Mouse (Mus musculus): ENCODE data around the gene Pdzd2. TPM values are rescaled to one million over a fixed set of nuclear protein-coding genes. Genes with fewer than 3 reads are reported as not detected.

The Pdzd2 gene
- polyA plus RNA-seq, 1 experiment = 1.7 TPM

- no peak for DNase-seq (ENCODE audit: low read depth in 1 of 2, low spot score in 2 of 2)
- Histone ChIP-seq H3K4me3 (ENCODE audit: extremely low read depth, insufficient read depth, insufficient read length) (no peak overlapping the region), H3K27me3 (ENCODE audit: control insufficient read depth, insufficient read depth, low read length) (no peaks in the 10 kb centered on the region), H3K27ac (ENCODE audit: insufficient read depth, low read length) (no peak overlapping the region), H3K4me1 (ENCODE audit: control insufficient read depth, insufficient read depth, insufficient read length) (no peaks in the 10 kb centered on the region), H3K36me3 (ENCODE audit: control insufficient read depth, insufficient read depth, low read length) (no peaks in the 10 kb centered on the region)
- 95% methylated on average over 11 of the region's 11 CpGs for WGBS
- no peak for TF ChIP-seq POLR2A (IDR thresholded peaks at IDR 0.05; ENCODE audit: low read depth, low read length)
Measured at GRCm38 (mm10) chr15:12539618-12540302, 200.0 kb downstream of the Pdzd2 start.

- WGBS = 91% methylated on average over 5 of the region's 5 CpGs
- DNase-seq (ENCODE audit: low read depth in 1 of 2, low spot score in 2 of 2) = no peak
- Histone ChIP-seq H3K36me3 (ENCODE audit: control insufficient read depth, insufficient read depth, low read length) (no peaks in the 10 kb centered on the region), H3K27me3 (ENCODE audit: control insufficient read depth, insufficient read depth, low read length) (no peaks in the 10 kb centered on the region), H3K27ac (ENCODE audit: insufficient read depth, low read length) (no peak overlapping the region), H3K4me3 (ENCODE audit: extremely low read depth, insufficient read depth, insufficient read length) (no peak overlapping the region), H3K4me1 (ENCODE audit: control insufficient read depth, insufficient read depth, insufficient read length) (no peaks in the 10 kb centered on the region)
- TF ChIP-seq CTCF (IDR thresholded peaks at IDR 0.05; ENCODE audit: extremely low read depth, insufficient read depth, insufficient read length, insufficient replicate concordance) = no peak
- no peak for TF ChIP-seq POLR2A (IDR thresholded peaks at IDR 0.05; ENCODE audit: low read depth, low read length)
Measured at GRCm38 (mm10) chr15:12533254-12533653, 206.5 kb downstream of the Pdzd2 start.

- WGBS = 90% methylated on average over 4 of the region's 4 CpGs
- no peak for DNase-seq (ENCODE audit: low read depth in 1 of 2, low spot score in 2 of 2)
- TF ChIP-seq POLR2A (IDR thresholded peaks at IDR 0.05; ENCODE audit: low read depth, low read length) = no peak
- TF ChIP-seq CTCF (IDR thresholded peaks at IDR 0.05; ENCODE audit: extremely low read depth, insufficient read depth, insufficient read length, insufficient replicate concordance) = no peak
- H3K27me3 ChIP-seq (ENCODE audit: control insufficient read depth, insufficient read depth, low read length) = no peaks in the 10 kb centered on the region
- H3K36me3 ChIP-seq (ENCODE audit: control insufficient read depth, insufficient read depth, low read length) = no peaks in the 10 kb centered on the region
- no peaks in the 10 kb centered on the region for H3K4me1 ChIP-seq (ENCODE audit: control insufficient read depth, insufficient read depth, insufficient read length)
- H3K4me3 ChIP-seq (ENCODE audit: extremely low read depth, insufficient read depth, insufficient read length) = no peak overlapping the region
- no peak overlapping the region for H3K27ac ChIP-seq (ENCODE audit: insufficient read depth, low read length)
Measured at GRCm38 (mm10) chr15:12532568-12532967, 207.2 kb downstream of the Pdzd2 start.

- H3K27me3 ChIP-seq (ENCODE audit: control insufficient read depth, insufficient read depth, low read length) = no peaks in the 10 kb centered on the region
- TF ChIP-seq POLR2A (IDR thresholded peaks at IDR 0.05; ENCODE audit: low read depth, low read length) (no peak), CTCF (IDR thresholded peaks at IDR 0.05; ENCODE audit: extremely low read depth, insufficient read depth, insufficient read length, insufficient replicate concordance) (no peak)
Measured at GRCm38 (mm10) chr15:12522810-12523209, 216.9 kb downstream of the Pdzd2 start.

GRCm38 (mm10) chr15:12520292-12520691 lies 219.4 kb downstream of the Pdzd2 start:
- no peaks in the 10 kb centered on the region for H3K36me3 ChIP-seq (ENCODE audit: control insufficient read depth, insufficient read depth, low read length)
- H3K27me3 ChIP-seq (ENCODE audit: control insufficient read depth, insufficient read depth, low read length) = no peaks in the 10 kb centered on the region
- H3K4me3 ChIP-seq (ENCODE audit: extremely low read depth, insufficient read depth, insufficient read length) = no peak overlapping the region
- WGBS = 70% methylated on average over 9 of the region's 9 CpGs
- DNase-seq (ENCODE audit: low read depth in 1 of 2, low spot score in 2 of 2) = no peak
- H3K4me1 ChIP-seq (ENCODE audit: control insufficient read depth, insufficient read depth, insufficient read length) = no peaks in the 10 kb centered on the region
- TF ChIP-seq CTCF (IDR thresholded peaks at IDR 0.05; ENCODE audit: extremely low read depth, insufficient read depth, insufficient read length, insufficient replicate concordance) = no peak
- TF ChIP-seq POLR2A (IDR thresholded peaks at IDR 0.05; ENCODE audit: low read depth, low read length) = no peak
- no peak overlapping the region for H3K27ac ChIP-seq (ENCODE audit: insufficient read depth, low read length)

More at GRCm38 (mm10) chr15:12522810-12523209, 216.9 kb downstream of the Pdzd2 start:
- no peak for DNase-seq (ENCODE audit: low read depth in 1 of 2, low spot score in 2 of 2)
- Histone ChIP-seq H3K4me3 (ENCODE audit: extremely low read depth, insufficient read depth, insufficient read length) (no peak overlapping the region), H3K27ac (ENCODE audit: insufficient read depth, low read length) (no peak overlapping the region), H3K4me1 (ENCODE audit: control insufficient read depth, insufficient read depth, insufficient read length) (no peaks in the 10 kb centered on the region), H3K36me3 (ENCODE audit: control insufficient read depth, insufficient read depth, low read length) (no peaks in the 10 kb centered on the region)
- WGBS = 92% methylated on average over 7 of the region's 7 CpGs

- DNase-seq (ENCODE audit: low read depth in 1 of 2, low spot score in 2 of 2) = no peak
- 90% methylated on average over 14 of the region's 14 CpGs for WGBS
- TF ChIP-seq CTCF (IDR thresholded peaks at IDR 0.05; ENCODE audit: extremely low read depth, insufficient read depth, insufficient read length, insufficient replicate concordance) (no peak), POLR2A (IDR thresholded peaks at IDR 0.05; ENCODE audit: low read depth, low read length) (no peak)
Measured at GRCm38 (mm10) chr15:12518370-12518973, 221.3 kb downstream of the Pdzd2 start.

GRCm38 (mm10) chr15:12517314-12517813 lies 222.4 kb downstream of the Pdzd2 start:
- WGBS = 82% methylated on average over 9 of the region's 9 CpGs
- H3K27me3 ChIP-seq (ENCODE audit: control insufficient read depth, insufficient read depth, low read length) = no peaks in the 10 kb centered on the region
- H3K4me1 ChIP-seq (ENCODE audit: control insufficient read depth, insufficient read depth, insufficient read length) = no peaks in the 10 kb centered on the region
- no peaks in the 10 kb centered on the region for H3K36me3 ChIP-seq (ENCODE audit: control insufficient read depth, insufficient read depth, low read length)
- DNase-seq (ENCODE audit: low read depth in 1 of 2, low spot score in 2 of 2) = no peak
- no peak overlapping the region for H3K4me3 ChIP-seq (ENCODE audit: extremely low read depth, insufficient read depth, insufficient read length)
- TF ChIP-seq POLR2A (IDR thresholded peaks at IDR 0.05; ENCODE audit: low read depth, low read length) (no peak), CTCF (IDR thresholded peaks at IDR 0.05; ENCODE audit: extremely low read depth, insufficient read depth, insufficient read length, insufficient replicate concordance) (no peak)
- H3K27ac ChIP-seq (ENCODE audit: insufficient read depth, low read length) = no peak overlapping the region

More at GRCm38 (mm10) chr15:12518370-12518973, 221.3 kb downstream of the Pdzd2 start:
- H3K27me3 ChIP-seq (ENCODE audit: control insufficient read depth, insufficient read depth, low read length) = no peaks in the 10 kb centered on the region
- H3K27ac ChIP-seq (ENCODE audit: insufficient read depth, low read length) = no peak overlapping the region
- no peaks in the 10 kb centered on the region for H3K36me3 ChIP-seq (ENCODE audit: control insufficient read depth, insufficient read depth, low read length)
- H3K4me3 ChIP-seq (ENCODE audit: extremely low read depth, insufficient read depth, insufficient read length) = no peak overlapping the region
- H3K4me1 ChIP-seq (ENCODE audit: control insufficient read depth, insufficient read depth, insufficient read length) = no peaks in the 10 kb centered on the region

All from spleen, adult 2 months (tissue).